Mouse (Mus musculus) liver, adult 2 months (tissue): ENCODE data around the gene Fubp1.

Source experiments
- CTCF ChIP-seq: fragments of 200-500 bp; IDR thresholded peaks from 2 replicates; pipeline ENCODE4 v1.5.1; 2011; ENCODE audit warnings: low read depth, low read length, control low read depth
- POLR2A ChIP-seq: fragments of 200-500 bp; IDR thresholded peaks from 2 replicates; pipeline ENCODE4 v1.6.1; 2011; ENCODE audit warnings: low read length, control low read depth; ENCODE audit not compliant: insufficient read depth; ENCODE audit errors: extremely low read depth

- TF ChIP-seq CTCF, result no peak
- TF ChIP-seq POLR2A, result no peak
Observed at GRCm38 (mm10) chr3:152179285-152179684, 30.9 kb upstream of the Fubp1 start.
